ENCODE assay signal across 32 mouse cellular contexts in the genomic region with DNA sequence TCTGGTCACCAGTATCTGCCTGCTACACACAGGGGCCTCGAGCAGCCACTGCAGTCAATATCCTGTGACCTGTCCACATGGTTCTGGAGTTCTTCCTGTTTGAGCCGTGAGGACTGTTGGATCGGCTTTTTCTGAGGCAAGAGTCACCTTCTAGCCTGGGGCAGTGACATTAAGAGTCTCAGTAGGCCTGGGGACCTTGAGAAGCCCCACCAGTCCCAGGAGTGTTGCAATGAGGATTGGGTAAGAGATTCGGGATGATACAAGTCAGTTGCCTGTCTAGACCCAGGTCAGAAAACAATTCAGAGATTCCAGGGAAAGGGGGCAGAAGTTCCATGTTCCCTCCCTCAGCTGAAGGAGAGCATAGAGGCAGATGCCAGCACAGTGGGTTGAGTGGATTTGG. TPM values are rescaled to one million over a fixed set of nuclear protein-coding genes. Genes with fewer than 3 reads are reported as not detected.
DNase-seq lines count a peak whose midpoint lies in the region; ATAC-seq and TF ChIP-seq lines count a peak whose summit lies in the region.
"Had no signal": no experiment of that assay in that cellular context is flagged by ENCODE, and none has a peak within 500 bp of the region (broad histone marks: within the 10 kb centered on the region; RNA-seq: fewer than 3 reads in every experiment).

No protein-coding gene starts in this region.

- TF ChIP-seq CTCF in hindbrain, postnatal 0 days (IDR thresholded peaks at IDR 0.05; ENCODE audit: low read depth) = no peak

- no peaks in the 10 kb centered on the region for H3K9me3 ChIP-seq in heart, embryonic 10.5 days
- no peaks in the 10 kb centered on the region for H3K9me3 ChIP-seq in hindbrain, embryonic 15.5 days
- no peaks in the 10 kb centered on the region for H3K9me3 ChIP-seq in hindbrain, postnatal 0 days (ENCODE audit: low read length)
- no peaks in the 10 kb centered on the region for H3K9me3 ChIP-seq in forebrain, embryonic 13.5 days (replicated peaks)
- H3K9me3 ChIP-seq: forebrain, embryonic 10.5 days; G1E; intestine, embryonic 15.5 days; limb, embryonic 12.5 days; liver, embryonic 12.5 days had no signal

- no peaks in the 10 kb centered on the region for H3K27me3 ChIP-seq in heart, embryonic 10.5 days (ENCODE audit: insufficient read depth, poor library complexity, severe bottlenecking)
- no peaks in the 10 kb centered on the region for H3K27me3 ChIP-seq in hindbrain, embryonic 15.5 days
- H3K27me3 ChIP-seq in hindbrain, postnatal 0 days (ENCODE audit: insufficient read depth, low read length) = no peaks in the 10 kb centered on the region
- H3K27me3 ChIP-seq in forebrain, embryonic 13.5 days = no peaks in the 10 kb centered on the region
- H3K27me3 ChIP-seq: intestine, embryonic 15.5 days; limb, embryonic 12.5 days had no signal

- no peak overlapping the region for H3K9ac ChIP-seq in hindbrain, embryonic 15.5 days
- H3K9ac ChIP-seq in hindbrain, postnatal 0 days (replicated peaks; ENCODE audit: low read length) = no peak overlapping the region
- no peak overlapping the region for H3K9ac ChIP-seq in forebrain, embryonic 13.5 days
- H3K9ac ChIP-seq: forebrain, postnatal 0 days; hindbrain, embryonic 14.5 days; intestine, embryonic 15.5 days; limb, embryonic 12.5 days; liver, embryonic 12.5 days had no signal

- no peak for DNase-seq in heart, embryonic 10.5 days (ENCODE audit: low spot score)
- DNase-seq in heart, adult 18-20 months = no peak
- no peak for DNase-seq in hindbrain, postnatal 0 days (ENCODE audit: low spot score)
- DNase-seq in adrenal gland, postnatal 14 days = peak; percentile 65
- peak; percentile 89 for DNase-seq in gonadal fat pad, adult 2 months (ENCODE audit: low read depth)
- DNase-seq: B cell, adult 2 months; cerebellum, adult 18-20 months; cerebellum, postnatal 14 days; forebrain, postnatal 0 days; gastrocnemius, postnatal 25 days; kidney, adult 8-10 months; lung, adult 18-20 months; lung, postnatal 10 days had no signal

- H3K4me2 ChIP-seq in hindbrain, embryonic 15.5 days = no peak overlapping the region
- no peak overlapping the region for H3K4me2 ChIP-seq in hindbrain, postnatal 0 days (ENCODE audit: low read depth, low read length)
- H3K4me2 ChIP-seq in forebrain, embryonic 13.5 days = no peak overlapping the region
- H3K4me2 ChIP-seq: hindbrain, embryonic 14.5 days; intestine, embryonic 15.5 days; limb, embryonic 12.5 days; liver, embryonic 12.5 days; midbrain, embryonic 11.5 days had no signal

- H3K4me3 ChIP-seq in heart, embryonic 10.5 days = no peak overlapping the region
- H3K4me3 ChIP-seq in hindbrain, embryonic 15.5 days = no peak overlapping the region
- no peak overlapping the region for H3K4me3 ChIP-seq in hindbrain, postnatal 0 days (ENCODE audit: low read length)
- no peak overlapping the region for H3K4me3 ChIP-seq in forebrain, embryonic 13.5 days
- H3K4me3 ChIP-seq: forebrain, embryonic 10.5 days; intestine, embryonic 15.5 days; limb, embryonic 12.5 days; liver, embryonic 12.5 days had no signal

- H3K36me3 ChIP-seq in heart, embryonic 10.5 days = no peaks in the 10 kb centered on the region
- H3K36me3 ChIP-seq in hindbrain, embryonic 15.5 days = no peaks in the 10 kb centered on the region
- no peaks in the 10 kb centered on the region for H3K36me3 ChIP-seq in hindbrain, postnatal 0 days (ENCODE audit: insufficient read depth, low read length)
- H3K36me3 ChIP-seq in forebrain, embryonic 13.5 days (ENCODE audit: poor library complexity, severe bottlenecking) = no peaks in the 10 kb centered on the region
- H3K36me3 ChIP-seq: forebrain, embryonic 10.5 days; G1E; intestine, embryonic 15.5 days; limb, embryonic 12.5 days; liver, embryonic 12.5 days had no signal

- ATAC-seq in hindbrain, embryonic 15.5 days (ENCODE audit: low FRiP score, low read depth) = no peak
- ATAC-seq in hindbrain, postnatal 0 days = no peak
- ATAC-seq in monocyte, adult 5-6 weeks (replicated peaks; ENCODE audit: insufficient number of reproducible peaks, low FRiP score, low TSS enrichment, poor library complexity, severe bottlenecking) = no peak
- ATAC-seq in forebrain, embryonic 13.5 days = no peak
- ATAC-seq: forebrain, postnatal 0 days; intestine, embryonic 15.5 days; liver, embryonic 12.5 days had no signal

- peak overlapping the region; percentile 73 for H3K27ac ChIP-seq in heart, embryonic 10.5 days
- H3K27ac ChIP-seq in hindbrain, embryonic 15.5 days (replicated peaks) = peak overlapping the region; percentile 34; the same call in 1 of the 2 replicates
- H3K27ac ChIP-seq in hindbrain, postnatal 0 days = no peak overlapping the region; the same call in 1 of the 2 replicates
- H3K27ac ChIP-seq in forebrain, embryonic 13.5 days = no peak overlapping the region
- H3K27ac ChIP-seq: forebrain, embryonic 10.5 days; hindbrain, embryonic 14.5 days; intestine, embryonic 15.5 days; limb, embryonic 12.5 days; liver, embryonic 12.5 days had no signal

- 51% methylated on average over 4 of the region's 4 CpGs for WGBS in heart, embryonic 10.5 days
- 83% methylated on average over 4 of the region's 4 CpGs for WGBS in hindbrain, embryonic 15.5 days
- WGBS in hindbrain, postnatal 0 days = 70% methylated on average over 4 of the region's 4 CpGs
- 81% methylated on average over 4 of the region's 4 CpGs for WGBS in forebrain, embryonic 13.5 days

- H3K4me1 ChIP-seq in heart, embryonic 10.5 days = peaks cover 23% of the 10 kb centered on the region
- peaks cover 30% of the 10 kb centered on the region for H3K4me1 ChIP-seq in hindbrain, embryonic 15.5 days (replicated peaks)
- peaks cover 13% of the 10 kb centered on the region; the same call in 1 of the 2 replicates for H3K4me1 ChIP-seq in hindbrain, postnatal 0 days (ENCODE audit: insufficient read depth, low read length)
- H3K4me1 ChIP-seq in forebrain, embryonic 13.5 days = no peaks in the 10 kb centered on the region
- H3K4me1 ChIP-seq: intestine, embryonic 15.5 days had no signal

RNA-seq across cellular contexts. Expression of gene Tcl1b2, which starts 36.0 kb away (rescaled TPM):
- polyA plus RNA-seq in heart, embryonic 10.5 days (2016; fragmentation: Nextera tagmentation; extraction: Ambion mirVana) = not detected in 2 replicates
- not detected for total RNA-seq in heart, adult 18-20 months (2021)
- polyA plus RNA-seq in hindbrain, embryonic 15.5 days (2015; fragmentation: Nextera tagmentation; extraction: Ambion mirVana) = not detected in 2 replicates
- total RNA-seq in hindbrain, postnatal 0 days (2014; rRNA removed) = not detected in 2 replicates
- polyA plus RNA-seq in hindbrain, postnatal 0 days (2015; fragmentation: Nextera tagmentation; extraction: Ambion mirVana) = not detected in 2 replicates
- not detected in 2 replicates for total RNA-seq in adrenal gland, postnatal 14 days (2021)
- polyA plus RNA-seq in gonadal fat pad, adult 2 months (2012; rRNA removed) = not detected in 2 replicates
- total RNA-seq in monocyte, adult 5-6 weeks (2017) = not detected in 3 replicates
- not detected in 2 replicates for polyA plus RNA-seq in forebrain, embryonic 13.5 days (2015; fragmentation: Nextera tagmentation; extraction: Ambion mirVana)
- total RNA-seq: CH12.LX; forebrain, postnatal 0 days; G1E; gastrocnemius, postnatal 25 days; heart, postnatal 10 days; layer of hippocampus, adult 18-20 months; layer of hippocampus, postnatal 36 days; left cerebral cortex, postnatal 10 days; midbrain, postnatal 0 days had no signal
- polyA plus RNA-seq: forebrain, embryonic 10.5 days; forebrain, postnatal 0 days; G1E; hindbrain, embryonic 14.5 days; intestine, embryonic 15.5 days; limb, embryonic 12.5 days; liver, embryonic 12.5 days; midbrain, embryonic 11.5 days; midbrain, postnatal 0 days; neural tube, embryonic 11.5 days; spleen, adult 2 months had no signal

RNA-seq across cellular contexts. Expression of gene Tcl1b1, which starts 49.7 kb away (rescaled TPM):
- not detected in 2 replicates for polyA plus RNA-seq in heart, embryonic 10.5 days (2016; fragmentation: Nextera tagmentation; extraction: Ambion mirVana)
- not detected for total RNA-seq in heart, adult 18-20 months (2021)
- not detected in 2 replicates for polyA plus RNA-seq in hindbrain, embryonic 15.5 days (2015; fragmentation: Nextera tagmentation; extraction: Ambion mirVana)
- not detected in 2 replicates for total RNA-seq in hindbrain, postnatal 0 days (2014; rRNA removed)
- not detected in 2 replicates for polyA plus RNA-seq in hindbrain, postnatal 0 days (2015; fragmentation: Nextera tagmentation; extraction: Ambion mirVana)
- not detected in 2 replicates for total RNA-seq in adrenal gland, postnatal 14 days (2021)
- polyA plus RNA-seq in gonadal fat pad, adult 2 months (2012; rRNA removed) = not detected in 2 replicates
- not detected in 3 replicates for total RNA-seq in monocyte, adult 5-6 weeks (2017)
- not detected in 2 replicates for polyA plus RNA-seq in forebrain, embryonic 13.5 days (2015; fragmentation: Nextera tagmentation; extraction: Ambion mirVana)
- total RNA-seq: CH12.LX; forebrain, postnatal 0 days; G1E; gastrocnemius, postnatal 25 days; heart, postnatal 10 days; layer of hippocampus, adult 18-20 months; layer of hippocampus, postnatal 36 days; left cerebral cortex, postnatal 10 days; midbrain, postnatal 0 days had no signal
- polyA plus RNA-seq: forebrain, embryonic 10.5 days; forebrain, postnatal 0 days; G1E; hindbrain, embryonic 14.5 days; intestine, embryonic 15.5 days; limb, embryonic 12.5 days; liver, embryonic 12.5 days; midbrain, embryonic 11.5 days; midbrain, postnatal 0 days; neural tube, embryonic 11.5 days; spleen, adult 2 months; testis, adult 2 months had no signal

Comparison
In these comparisons a context has a peak if more than half of its experiments do, and no peak if none do; other contexts are left out.
1. H3K27ac ChIP-seq: peak in heart, embryonic 10.5 days (single experiment) and hindbrain, embryonic 15.5 days (single experiment); none in hindbrain, postnatal 0 days (single experiment) and forebrain, embryonic 13.5 days (single experiment).
2. DNase-seq: peak in adrenal gland, postnatal 14 days (single experiment) and gonadal fat pad, adult 2 months (single experiment); none in heart, embryonic 10.5 days (single experiment), heart, adult 18-20 months (0 of 2) and hindbrain, postnatal 0 days (single experiment).